Mouse (Mus musculus): ENCODE results near the gene Gm36864.

DNA sequence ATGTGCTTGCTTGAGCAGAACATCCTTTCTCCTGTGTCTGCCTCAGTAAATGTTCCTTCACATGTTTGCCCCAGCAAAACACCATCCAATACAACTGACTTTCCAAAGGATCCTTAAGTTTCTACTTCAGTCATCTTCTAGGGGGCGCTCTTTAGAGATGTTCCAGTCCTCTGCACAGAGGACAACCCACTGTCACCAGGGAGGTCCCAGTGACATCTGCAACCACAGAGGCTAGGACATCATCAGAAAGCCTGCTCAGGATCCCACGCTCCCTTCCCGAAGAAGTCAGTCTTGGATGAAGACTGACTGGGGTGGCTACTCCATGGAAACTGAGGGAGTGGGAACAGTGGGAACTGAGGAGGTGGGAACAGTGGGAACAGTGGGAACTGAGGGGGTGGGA, 39.6 kb downstream of the Gm36864 start:
- TF ChIP-seq POLR2A (IDR thresholded peaks at IDR 0.05; ENCODE audit: control insufficient read depth, extremely low read depth, insufficient read depth, low read length, poor library complexity) = no peak
- TF ChIP-seq CTCF (IDR thresholded peaks at IDR 0.05; ENCODE audit: borderline replicate concordance, control insufficient read depth, extremely low read depth, insufficient read depth, low read length, poor library complexity) = no peak

Measured in thymus, adult 2 months (tissue).